Mouse (Mus musculus) MEL (cell line): ENCODE results near the gene Edc3. TPM values are rescaled to one million over a fixed set of nuclear protein-coding genes. Genes with fewer than 3 reads are reported as not detected.

Experiments
- DNase-seq: peaks from one replicate; pipeline ENCODE4 v3.0.0; 2011; ENCODE audit warnings: low read depth, low spot score
- H3K27ac ChIP-seq: 2 replicates; pipeline ENCODE4 v1.5.1; 2012; ENCODE audit warnings: low read depth, mild to moderate bottlenecking, control low read depth, low read length, moderate library complexity; ENCODE audit not compliant: control insufficient read depth
- H3K27me3 ChIP-seq, 2 experiments: fragments of 150-350 bp in 1 of 2; sonication (generic) in 1 of 2; 2 replicates each; pipeline ENCODE4 v1.6.1; 2012; ENCODE audit warnings: low read length in 2 of 2, mild to moderate bottlenecking in 2 of 2, improper control_type of control experiment in 1 of 2, moderate library complexity in 1 of 2; ENCODE audit not compliant: insufficient read depth in 2 of 2, control insufficient read depth in 1 of 2
- H3K36me3 ChIP-seq, 2 experiments: 2 replicates each; pipeline ENCODE4 v1.6.1; 2012 to 2014; ENCODE audit warnings: low read length in 2 of 2, improper control_type of control experiment in 1 of 2, inconsistent platforms in 1 of 2, mild to moderate bottlenecking in 1 of 2; ENCODE audit not compliant: insufficient read depth in 2 of 2, control insufficient read depth in 1 of 2
- H3K4me1 ChIP-seq, 2 experiments: fragments of 150-350 bp in 1 of 2; sonication (generic) in 1 of 2; 2 replicates each; pipeline ENCODE4 v1.6.1; 2012; ENCODE audit warnings: low read length in 2 of 2, improper control_type of control experiment in 1 of 2, mild to moderate bottlenecking in 1 of 2; ENCODE audit not compliant: insufficient read depth in 2 of 2, control insufficient read depth in 1 of 2
- H3K4me3 ChIP-seq, 2 experiments: fragments of 150-350 bp in 1 of 2; sonication (generic) in 1 of 2; 2 replicates each; pipeline ENCODE4 v1.5.1; 2012; ENCODE audit warnings: low read depth in 2 of 2, low read length in 2 of 2, mild to moderate bottlenecking in 2 of 2, moderate library complexity in 2 of 2, control low read depth in 1 of 2, improper control_type of control experiment in 1 of 2; ENCODE audit not compliant: control insufficient read depth in 1 of 2, insufficient read depth in 1 of 2
- H3K79me2 ChIP-seq: 2 replicates; pipeline ENCODE4 v1.6.1; 2012; ENCODE audit warnings: mild to moderate bottlenecking, low read length, moderate library complexity; ENCODE audit not compliant: control insufficient read depth, poor library complexity, insufficient read depth
- H3K9ac ChIP-seq: 2 replicates; pipeline ENCODE4 v1.6.1; 2012; ENCODE audit warnings: low read depth, mild to moderate bottlenecking, control low read depth, low read length, moderate library complexity; ENCODE audit not compliant: control insufficient read depth, poor library complexity, severe bottlenecking
- H3K9me3 ChIP-seq: fragments of 150-350 bp; sonication (generic); replicated peaks from 2 replicates; pipeline ENCODE4 v1.6.1; 2012; ENCODE audit warnings: mild to moderate bottlenecking, low read length, improper control_type of control experiment, moderate library complexity; ENCODE audit not compliant: insufficient read depth
- BHLHE40 ChIP-seq: IDR thresholded peaks from 2 replicates; pipeline ENCODE4 v1.6.1; 2012; ENCODE audit warnings: low read depth, mild to moderate bottlenecking, inconsistent platforms, low read length, improper control_type of control experiment, borderline replicate concordance
- CHD1 ChIP-seq: IDR thresholded peaks from 2 replicates; pipeline ENCODE4 v1.6.1; 2012; ENCODE audit warnings: low read depth, mild to moderate bottlenecking, inconsistent platforms, low read length, improper control_type of control experiment
- CHD2 ChIP-seq: IDR thresholded peaks from 2 replicates; pipeline ENCODE4 v1.6.1; 2011; ENCODE audit warnings: low read length, improper control_type of control experiment
- CTCF ChIP-seq, 3 experiments: IDR thresholded peaks in 2 of 3; conservative IDR thresholded peaks in 1 of 3; 2 replicates each; pipeline ENCODE4 v1.5.1; 2011 to 2012; ENCODE audit warnings: low read length in 3 of 3, low read depth in 2 of 3, mild to moderate bottlenecking in 2 of 3, improper control_type of control experiment in 1 of 3, inconsistent platforms in 1 of 3, mixed read lengths in 1 of 3, moderate library complexity in 1 of 3; ENCODE audit not compliant: control insufficient read depth in 1 of 3, insufficient read depth in 1 of 3, poor library complexity in 1 of 3, severe bottlenecking in 1 of 3
- E2F4 ChIP-seq: IDR thresholded peaks from 2 replicates; pipeline ENCODE4 v1.6.1; 2011; ENCODE audit warnings: low read depth, low read length, improper control_type of control experiment, borderline replicate concordance
- ELF1 ChIP-seq: IDR thresholded peaks from 2 replicates; pipeline ENCODE4 v1.6.1; 2014; ENCODE audit warnings: low read depth, mild to moderate bottlenecking, inconsistent platforms, low read length, improper control_type of control experiment, moderate library complexity
- EP300 ChIP-seq, 2 experiments: IDR thresholded peaks; 2 replicates each; pipeline ENCODE4 v1.6.1; 2011; ENCODE audit warnings: improper control_type of control experiment in 2 of 2, low read length in 2 of 2, low read depth in 1 of 2, mild to moderate bottlenecking in 1 of 2
- ETS1 ChIP-seq: IDR thresholded peaks from 2 replicates; pipeline ENCODE4 v1.6.1; 2012; ENCODE audit warnings: low read depth, mild to moderate bottlenecking, inconsistent platforms, low read length, improper control_type of control experiment, moderate library complexity
- GABPA ChIP-seq: IDR thresholded peaks from 2 replicates; pipeline ENCODE4 v1.6.1; 2012; ENCODE audit warnings: low read depth, mild to moderate bottlenecking, inconsistent platforms, low read length, improper control_type of control experiment, moderate library complexity
- GATA1 ChIP-seq: IDR thresholded peaks from 2 replicates; pipeline ENCODE4 v1.6.1; 2011; ENCODE audit warnings: low read depth, low read length, improper control_type of control experiment
- HCFC1 ChIP-seq: IDR thresholded peaks from 2 replicates; pipeline ENCODE4 v1.6.1; 2012; ENCODE audit warnings: low read depth, mild to moderate bottlenecking, inconsistent platforms, low read length, improper control_type of control experiment, moderate library complexity
- JUND ChIP-seq: IDR thresholded peaks from 2 replicates; pipeline ENCODE4 v1.6.1; 2011; ENCODE audit warnings: low read depth, mild to moderate bottlenecking, improper control_type of control experiment, low read length
- KAT2A ChIP-seq: conservative IDR thresholded peaks from 2 replicates; pipeline ENCODE4 v1.6.1; 2012; ENCODE audit warnings: low read depth, low read length, improper control_type of control experiment, inconsistent platforms
- MAFK ChIP-seq: IDR thresholded peaks from 2 replicates; pipeline ENCODE4 v1.6.1; 2011; ENCODE audit warnings: low read depth, mild to moderate bottlenecking, low read length, improper control_type of control experiment, borderline replicate concordance
- MAX ChIP-seq: IDR thresholded peaks from 2 replicates; pipeline ENCODE4 v1.6.1; 2011; ENCODE audit warnings: low read length, improper control_type of control experiment
- MAZ ChIP-seq: IDR thresholded peaks from 2 replicates; pipeline ENCODE4 v1.6.1; 2012; ENCODE audit warnings: low read depth, mild to moderate bottlenecking, inconsistent platforms, low read length, improper control_type of control experiment
- MEF2A ChIP-seq: IDR thresholded peaks from 2 replicates; pipeline ENCODE4 v1.6.1; 2014; ENCODE audit warnings: low read depth, mild to moderate bottlenecking, inconsistent platforms, low read length, improper control_type of control experiment; ENCODE audit not compliant: poor library complexity, insufficient replicate concordance, severe bottlenecking; ENCODE audit errors: extremely low read depth
- MXI1 ChIP-seq: IDR thresholded peaks from 2 replicates; pipeline ENCODE4 v1.6.1; 2011; ENCODE audit warnings: mild to moderate bottlenecking, low read depth, low read length, improper control_type of control experiment
- MYB ChIP-seq: IDR thresholded peaks from 2 replicates; pipeline ENCODE4 v1.6.1; 2011; ENCODE audit warnings: mild to moderate bottlenecking, low read depth, low read length, improper control_type of control experiment
- MYC ChIP-seq: IDR thresholded peaks from 2 replicates; pipeline ENCODE4 v1.6.1; 2011; ENCODE audit warnings: low read depth, mild to moderate bottlenecking, low read length, improper control_type of control experiment, moderate library complexity
- NELFE ChIP-seq: IDR thresholded peaks from 2 replicates; pipeline ENCODE4 v1.6.1; 2011; ENCODE audit warnings: low read depth, low read length, improper control_type of control experiment
- NRF1 ChIP-seq: IDR thresholded peaks from 2 replicates; pipeline ENCODE4 v1.6.1; 2014; ENCODE audit warnings: low read depth, mild to moderate bottlenecking, inconsistent platforms, low read length, improper control_type of control experiment, moderate library complexity; ENCODE audit not compliant: poor library complexity, insufficient read depth, severe bottlenecking
- POLR2A ChIP-seq, 2 experiments: IDR thresholded peaks; 2 replicates each; pipeline ENCODE4 v1.6.1; 2011 to 2012; ENCODE audit warnings: low read length in 2 of 2, mild to moderate bottlenecking in 2 of 2, control low read depth in 1 of 2, improper control_type of control experiment in 1 of 2, low read depth in 1 of 2, moderate library complexity in 1 of 2; ENCODE audit not compliant: control insufficient read depth in 1 of 2, insufficient read depth in 1 of 2, poor library complexity in 1 of 2
- POLR2AphosphoS2 ChIP-seq: IDR thresholded peaks from 2 replicates; pipeline ENCODE4 v1.6.1; 2011; ENCODE audit warnings: low read length, improper control_type of control experiment
- POLR2AphosphoS5 ChIP-seq: IDR thresholded peaks from 2 replicates; pipeline ENCODE4 v1.6.1; 2012; ENCODE audit warnings: low read depth, borderline replicate concordance, mild to moderate bottlenecking, inconsistent platforms, low read length, moderate library complexity, mixed read lengths
- RAD21 ChIP-seq: IDR thresholded peaks from 2 replicates; pipeline ENCODE4 v1.6.1; 2011; ENCODE audit warnings: mild to moderate bottlenecking, low read depth, low read length, improper control_type of control experiment
- RCOR1 ChIP-seq: IDR thresholded peaks from 2 replicates; pipeline ENCODE4 v1.6.1; 2012; ENCODE audit warnings: low read depth, mild to moderate bottlenecking, inconsistent platforms, low read length, improper control_type of control experiment
- SIN3A ChIP-seq: IDR thresholded peaks from 2 replicates; pipeline ENCODE4 v1.6.1; 2012; ENCODE audit warnings: low read length, improper control_type of control experiment, inconsistent platforms
- SMC3 ChIP-seq: IDR thresholded peaks from 2 replicates; pipeline ENCODE4 v1.6.1; 2011; ENCODE audit warnings: low read depth, low read length, improper control_type of control experiment
- TAL1 ChIP-seq: IDR thresholded peaks from 2 replicates; pipeline ENCODE4 v1.6.1; 2012; ENCODE audit warnings: mild to moderate bottlenecking, inconsistent platforms, low read length, moderate library complexity, mixed read lengths
- TBP ChIP-seq: IDR thresholded peaks from 2 replicates; pipeline ENCODE4 v1.8.0; 2011; ENCODE audit warnings: low read depth, low read length, improper control_type of control experiment
- TCF12 ChIP-seq: IDR thresholded peaks from 2 replicates; pipeline ENCODE4 v1.6.1; 2014; ENCODE audit warnings: low read depth, mild to moderate bottlenecking, inconsistent platforms, low read length, improper control_type of control experiment, moderate library complexity
- USF1 ChIP-seq: IDR thresholded peaks from 2 replicates; pipeline ENCODE4 v1.6.1; 2014; ENCODE audit warnings: low read depth, mild to moderate bottlenecking, inconsistent platforms, low read length, improper control_type of control experiment, moderate library complexity
- USF2 ChIP-seq, 2 experiments: IDR thresholded peaks; 2 replicates each; pipeline ENCODE4 v1.6.1; 2011 to 2012; ENCODE audit warnings: improper control_type of control experiment in 2 of 2, low read length in 2 of 2, borderline replicate concordance in 1 of 2, inconsistent platforms in 1 of 2, low read depth in 1 of 2, mild to moderate bottlenecking in 1 of 2; ENCODE audit not compliant: insufficient read depth in 1 of 2
- ZC3H11A ChIP-seq: IDR thresholded peaks from 2 replicates; pipeline ENCODE4 v1.6.1; 2012; ENCODE audit warnings: low read depth, mild to moderate bottlenecking, inconsistent platforms, low read length, improper control_type of control experiment
- ZKSCAN1 ChIP-seq: IDR thresholded peaks from 2 replicates; pipeline ENCODE4 v1.6.1; 2012; ENCODE audit warnings: low read depth, mild to moderate bottlenecking, inconsistent platforms, low read length, improper control_type of control experiment, moderate library complexity
- ZNF384 ChIP-seq: IDR thresholded peaks from 2 replicates; pipeline ENCODE4 v1.6.1; 2012; ENCODE audit warnings: low read depth, mild to moderate bottlenecking, inconsistent platforms, low read length, improper control_type of control experiment
- polyA plus RNA-seq, 2 experiments: library from polyadenylated mRNA; stranded (reverse) in 1 of 2; unstranded in 1 of 2; fragments of >175 nt in 1 of 2; fragments of >200 nt in 1 of 2; gene quantifications; 2 replicates each; pipeline versions ENCODE4 v1.2.1 to v1.2.4; 2012; ENCODE audit warnings: low replicate concordance in 2 of 2, low read depth in 1 of 2; ENCODE audit not compliant: insufficient read length in 2 of 2, insufficient read depth in 1 of 2, missing spikeins in 1 of 2
- total RNA-seq: library from RNA; depleted of rRNA; stranded (reverse); fragments of 300-350 nt; gene quantifications from 2 replicates; pipeline ENCODE4 v1.2.3, GENCODE M21; 2012

Edc3 gene
- total and polyA plus RNA-seq, 3 experiments, result 7.2 to 25.7 TPM; not detected in 1

DNA sequence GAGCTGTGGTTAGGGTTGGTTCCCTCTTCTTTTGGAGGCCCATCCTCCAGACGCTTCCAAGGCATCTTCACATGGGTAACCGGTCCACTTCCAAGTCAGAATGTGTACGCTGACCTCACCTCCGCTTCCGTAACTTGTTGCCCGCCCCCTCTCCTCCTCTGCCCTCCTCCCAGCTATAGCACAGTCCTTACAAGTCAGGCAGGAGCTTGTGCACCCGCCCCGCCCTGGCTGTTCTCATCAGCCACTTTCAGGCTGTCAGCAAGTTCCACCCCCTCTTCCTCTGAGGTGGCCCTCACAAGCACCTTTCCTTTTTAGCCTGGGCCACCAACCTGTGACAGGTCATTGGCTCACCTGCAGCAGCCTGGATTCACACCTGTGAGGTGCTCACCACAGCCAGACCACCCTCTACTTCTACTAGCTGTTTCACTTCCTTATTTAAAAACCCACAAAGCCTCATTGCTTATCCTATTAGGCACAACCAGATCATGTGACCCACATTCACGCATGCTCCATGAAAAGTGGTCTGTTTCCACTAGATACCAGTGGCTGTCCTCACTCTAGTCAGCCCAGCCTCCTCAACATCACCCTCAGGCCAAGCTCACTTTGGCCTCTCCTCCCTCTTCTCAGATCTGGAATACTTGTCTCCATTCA, 92.1 kb downstream of the Edc3 start:
- H3K79me2 ChIP-seq, result no peaks in the 10 kb centered on the region
- peaks cover 0 to 30% of the 10 kb centered on the region in 2 experiments; a peak in 2 of 4 replicates for H3K36me3 ChIP-seq
- H3K27me3 ChIP-seq, result no peaks in the 10 kb centered on the region
- no peak overlapping the region for H3K9ac ChIP-seq
- no peak overlapping the region for H3K4me3 ChIP-seq
- H3K9me3 ChIP-seq, result no peaks in the 10 kb centered on the region
- no peak overlapping the region for H3K27ac ChIP-seq
- peaks cover 4 to 32% of the 10 kb centered on the region in 2 experiments for H3K4me1 ChIP-seq
- DNase-seq, result peak; percentile 77
- TF ChIP-seq MAX (peak; percentile 42; the same call in 1 of the 2 replicates), CHD1 (no peak), JUND (no peak), TAL1 (peak; percentile 77), MXI1 (no peak), GABPA (no peak), RAD21 (no peak), GATA1 (0 out of 2 replicates have a peak, but pooled peaks have one; percentile 23), MAZ (no peak), BHLHE40 (no peak), KAT2A (no peak), NRF1 (peak; percentile 68), USF1 (peak; percentile 91), NELFE (no peak), TCF12 (no peak; the same call in 1 of the 2 replicates), USF2 (IDR thresholded peaks at IDR 0.05; ENCODE audit: borderline replicate concordance in 1 of 2, insufficient read depth in 1 of 2, low read depth in 1 of 2, low read length in 2 of 2) (peak in 1 of 2 experiments; percentile 53; a peak in 1 of 4 replicates), ZKSCAN1 (no peak), HCFC1 (no peak), MAFK (no peak), SMC3 (no peak), POLR2AphosphoS2 (no peak), CHD2 (no peak), MYB (no peak), ELF1 (peak; percentile 45; the same call in 1 of the 2 replicates), EP300 (IDR thresholded peaks at IDR 0.05; ENCODE audit: low read depth in 1 of 2, low read length in 2 of 2) (peak in 1 of 2 experiments; percentile 18; a peak in 1 of 4 replicates), SIN3A (no peak), POLR2AphosphoS5 (no peak), RCOR1 (no peak), CTCF (IDR thresholded peaks at IDR 0.05 in 2 of 3, conservative IDR thresholded peaks at IDR 0.05 in 1 of 3; ENCODE audit: control insufficient read depth in 1 of 3, insufficient read depth in 1 of 3, low read depth in 2 of 3, low read length in 3 of 3, poor library complexity in 1 of 3, severe bottlenecking in 1 of 3) (no peak), ZC3H11A (no peak), POLR2A (IDR thresholded peaks at IDR 0.05; ENCODE audit: control insufficient read depth in 1 of 2, insufficient read depth in 1 of 2, low read depth in 1 of 2, low read length in 2 of 2, poor library complexity in 1 of 2) (0 out of 4 replicates have a peak, but pooled peaks of 1 of the 2 experiments have one; percentile 33), ZNF384 (no peak), MEF2A (no peak), TBP (0 out of 2 replicates have a peak, but pooled peaks have one; percentile 10), ETS1 (no peak), E2F4 (no peak), MYC (no peak)
